Comparison of ENCODE assay signal across 8 mouse cellular contexts in genomic region chr1:74797459-74797858, GRCm38 (mm10). TPM values are rescaled to one million over a fixed set of nuclear protein-coding genes. Genes with fewer than 3 reads are reported as not detected.
A peak's percentile ranks its signal among the peaks of the same experiment; 100 is the strongest.
DNase-seq lines count a peak whose midpoint lies in the region; ATAC-seq and TF ChIP-seq lines count a peak whose summit lies in the region.

No protein-coding gene starts in this region.

- H3K27ac ChIP-seq in lung, embryonic 14.5 days (ENCODE audit: low read depth) = no peak overlapping the region
- H3K27ac ChIP-seq in forebrain, embryonic 10.5 days = no peak overlapping the region
- no peak overlapping the region for H3K27ac ChIP-seq in limb, embryonic 11.5 days (replicated peaks; ENCODE audit: low read depth, low read length)
- H3K27ac ChIP-seq in liver, embryonic 11.5 days (ENCODE audit: low read depth, low read length) = no peak overlapping the region

- no peak for TF ChIP-seq POLR2A in lung, adult 2 months (IDR thresholded peaks at IDR 0.05; ENCODE audit: borderline replicate concordance, extremely low read depth, low read depth, low read length)

- H3K4me2 ChIP-seq in lung, embryonic 14.5 days = no peak overlapping the region
- H3K4me2 ChIP-seq in limb, embryonic 11.5 days (ENCODE audit: low read depth, severe bottlenecking) = no peak overlapping the region
- H3K4me2 ChIP-seq in liver, embryonic 11.5 days = no peak overlapping the region

- no peak for TF ChIP-seq CTCF in lung, embryonic 14.5 days (IDR thresholded peaks at IDR 0.05; ENCODE audit: low read depth)
- TF ChIP-seq CTCF in lung, adult 2 months (IDR thresholded peaks at IDR 0.05; ENCODE audit: insufficient read depth, low read length) = no peak

- intact Hi-C loops in gastrocnemius, postnatal 36 days (cut with DNase I) = no loop called here

- no peak overlapping the region for H3K9ac ChIP-seq in lung, embryonic 14.5 days
- no peak overlapping the region for H3K9ac ChIP-seq in limb, embryonic 11.5 days (ENCODE audit: low read length)
- H3K9ac ChIP-seq in liver, embryonic 11.5 days (ENCODE audit: low read depth, low read length) = no peak overlapping the region

- no peaks in the 10 kb centered on the region for H3K9me3 ChIP-seq in lung, embryonic 14.5 days (ENCODE audit: low read depth, low read length)
- H3K9me3 ChIP-seq in forebrain, embryonic 10.5 days = no peaks in the 10 kb centered on the region
- no peaks in the 10 kb centered on the region for H3K9me3 ChIP-seq in limb, embryonic 11.5 days (ENCODE audit: control insufficient read depth, low read length)
- H3K9me3 ChIP-seq in liver, embryonic 11.5 days (ENCODE audit: control insufficient read depth, low read length) = no peaks in the 10 kb centered on the region

- peaks cover 98% of the 10 kb centered on the region for H3K27me3 ChIP-seq in lung, embryonic 14.5 days (ENCODE audit: insufficient read depth, low read length)
- H3K27me3 ChIP-seq in forebrain, embryonic 10.5 days (ENCODE audit: poor library complexity, severe bottlenecking) = peaks cover 100% of the 10 kb centered on the region
- peaks cover 81% of the 10 kb centered on the region for H3K27me3 ChIP-seq in limb, embryonic 11.5 days (ENCODE audit: control insufficient read depth, insufficient read depth, low read length)
- H3K27me3 ChIP-seq in liver, embryonic 11.5 days (replicated peaks; ENCODE audit: control insufficient read depth, insufficient read depth, low read length) = peaks cover 100% of the 10 kb centered on the region

- peak; percentile 76 for DNase-seq in lung, embryonic 14.5 days
- DNase-seq in lung, adult 2 months = no peak
- peak; percentile 34 for DNase-seq in forebrain, embryonic 10.5 days (ENCODE audit: extremely low spot score, low spot score)
- peak; percentile 73 for DNase-seq in limb, embryonic 11.5 days (ENCODE audit: low spot score)
- DNase-seq in retina, postnatal 1 day = peak; percentile 96
- DNase-seq in liver, embryonic 11.5 days (ENCODE audit: low spot score) = no peak
- DNase-seq in thymus, postnatal 14 days = no peak
- DNase-seq in gastrocnemius, postnatal 36 days = no peak

- no peaks in the 10 kb centered on the region for H3K36me3 ChIP-seq in lung, embryonic 14.5 days (ENCODE audit: insufficient read depth)
- no peaks in the 10 kb centered on the region for H3K36me3 ChIP-seq in forebrain, embryonic 10.5 days (replicated peaks)
- H3K36me3 ChIP-seq in limb, embryonic 11.5 days (ENCODE audit: control insufficient read depth, insufficient read depth, low read length) = no peaks in the 10 kb centered on the region
- H3K36me3 ChIP-seq in liver, embryonic 11.5 days (ENCODE audit: control insufficient read depth, insufficient read depth, low read length) = no peaks in the 10 kb centered on the region

- H3K4me3 ChIP-seq in lung, embryonic 14.5 days (ENCODE audit: low read depth, low read length) = no peak overlapping the region
- no peak overlapping the region for H3K4me3 ChIP-seq in lung, adult 2 months (replicated peaks; ENCODE audit: extremely low read depth, low read depth, low read length)
- H3K4me3 ChIP-seq in forebrain, embryonic 10.5 days = no peak overlapping the region
- H3K4me3 ChIP-seq in limb, embryonic 11.5 days (ENCODE audit: low read depth, low read length) = no peak overlapping the region
- H3K4me3 ChIP-seq in liver, embryonic 11.5 days (ENCODE audit: low read depth, low read length) = no peak overlapping the region

- ATAC-seq in lung, embryonic 14.5 days (ENCODE audit: insufficient read depth) = peak; percentile 75
- ATAC-seq in limb, embryonic 11.5 days (ENCODE audit: insufficient number of reproducible peaks, low FRiP score, low TSS enrichment, low read depth) = peak; percentile 15; the same call in 1 of the 2 replicates
- no peak for ATAC-seq in liver, embryonic 11.5 days (replicated peaks; ENCODE audit: low FRiP score)

- WGBS in lung, embryonic 14.5 days = 15% methylated on average over 5 of the region's 5 CpGs
- WGBS in lung, adult 2 months = 23% methylated on average over 5 of the region's 5 CpGs
- 3% methylated on average over 5 of the region's 5 CpGs for WGBS in forebrain, embryonic 10.5 days
- 7% methylated on average over 5 of the region's 5 CpGs for WGBS in limb, embryonic 11.5 days
- WGBS in liver, embryonic 11.5 days = 6% methylated on average over 5 of the region's 5 CpGs

- 0 out of 2 replicates have a peak, but pooled peaks cover 3% of the 10 kb centered on the region for H3K4me1 ChIP-seq in lung, embryonic 14.5 days (ENCODE audit: insufficient read depth)
- H3K4me1 ChIP-seq in lung, adult 2 months (ENCODE audit: control insufficient read depth, insufficient read depth, low read length) = no peaks in the 10 kb centered on the region
- H3K4me1 ChIP-seq in forebrain, embryonic 10.5 days = peaks cover 60% of the 10 kb centered on the region
- H3K4me1 ChIP-seq in limb, embryonic 11.5 days (ENCODE audit: control insufficient read depth, insufficient read depth, low read length) = peaks cover 24% of the 10 kb centered on the region
- H3K4me1 ChIP-seq in liver, embryonic 11.5 days (replicated peaks; ENCODE audit: control insufficient read depth, insufficient read depth, low read length) = peaks cover 4% of the 10 kb centered on the region; the same call in 1 of the 2 replicates

RNA-seq across cellular contexts. Expression of gene Wnt10a, which starts 6.1 kb away (rescaled TPM):
- polyA plus RNA-seq in lung, embryonic 14.5 days (2014; fragmentation: Nextera tagmentation; extraction: Ambion mirVana) = not detected in 2 replicates
- polyA plus RNA-seq in lung, adult 2 months (2012; rRNA removed) = 0.08 and 2.6 TPM in 2 replicates
- 0.65 and 0.92 TPM in 2 replicates for polyA plus RNA-seq in forebrain, embryonic 10.5 days (2016; fragmentation: Nextera tagmentation; extraction: Ambion mirVana)
- polyA plus RNA-seq in limb, embryonic 11.5 days (2014; fragmentation: Nextera tagmentation; extraction: Ambion mirVana) = 1.4 and 1.6 TPM in 2 replicates
- polyA plus RNA-seq in liver, embryonic 11.5 days (2014; fragmentation: Nextera tagmentation; extraction: Ambion mirVana) = 0.10 and 0.22 TPM in 2 replicates
- total RNA-seq in gastrocnemius, postnatal 36 days (2021) = not detected

RNA-seq across cellular contexts. Expression of gene Wnt6, which starts 25.8 kb away (rescaled TPM):
- polyA plus RNA-seq in lung, embryonic 14.5 days (2014; fragmentation: Nextera tagmentation; extraction: Ambion mirVana) = 0.53 and 0.57 TPM in 2 replicates
- 0.55 and 0.65 TPM in 2 replicates for polyA plus RNA-seq in lung, adult 2 months (2012; rRNA removed)
- 9.1 and 10.6 TPM in 2 replicates for polyA plus RNA-seq in forebrain, embryonic 10.5 days (2016; fragmentation: Nextera tagmentation; extraction: Ambion mirVana)
- 21.2 and 27.4 TPM in 2 replicates for polyA plus RNA-seq in limb, embryonic 11.5 days (2014; fragmentation: Nextera tagmentation; extraction: Ambion mirVana)
- 1.5 and 2.4 TPM in 2 replicates for polyA plus RNA-seq in liver, embryonic 11.5 days (2014; fragmentation: Nextera tagmentation; extraction: Ambion mirVana)
- under 1 TPM; 0.20 to 0.32 TPM for total RNA-seq in gastrocnemius, postnatal 36 days (2021)

RNA-seq across cellular contexts. Expression of gene Prkag3, which starts 48.4 kb away (rescaled TPM):
- 0.12 and 0.29 TPM in 2 replicates for polyA plus RNA-seq in lung, embryonic 14.5 days (2014; fragmentation: Nextera tagmentation; extraction: Ambion mirVana)
- polyA plus RNA-seq in lung, adult 2 months (2012; rRNA removed) = 5.9 and 11.4 TPM in 2 replicates
- polyA plus RNA-seq in forebrain, embryonic 10.5 days (2016; fragmentation: Nextera tagmentation; extraction: Ambion mirVana) = 0.20 TPM in 1 of 2 replicates, not detected in the other
- polyA plus RNA-seq in limb, embryonic 11.5 days (2014; fragmentation: Nextera tagmentation; extraction: Ambion mirVana) = not detected in 2 replicates
- polyA plus RNA-seq in liver, embryonic 11.5 days (2014; fragmentation: Nextera tagmentation; extraction: Ambion mirVana) = not detected in 2 replicates
- 10 to 100 TPM; 63.9 to 90.3 TPM for total RNA-seq in gastrocnemius, postnatal 36 days (2021)

RNA-seq across cellular contexts. Expression of gene Cdk5r2, which starts 57.3 kb away (rescaled TPM):
- not detected in 2 replicates for polyA plus RNA-seq in lung, embryonic 14.5 days (2014; fragmentation: Nextera tagmentation; extraction: Ambion mirVana)
- 0.08 and 0.09 TPM in 2 replicates for polyA plus RNA-seq in lung, adult 2 months (2012; rRNA removed)
- polyA plus RNA-seq in forebrain, embryonic 10.5 days (2016; fragmentation: Nextera tagmentation; extraction: Ambion mirVana) = 0.22 and 0.25 TPM in 2 replicates
- polyA plus RNA-seq in limb, embryonic 11.5 days (2014; fragmentation: Nextera tagmentation; extraction: Ambion mirVana) = not detected in 2 replicates
- 0.35 and 0.36 TPM in 2 replicates for polyA plus RNA-seq in liver, embryonic 11.5 days (2014; fragmentation: Nextera tagmentation; extraction: Ambion mirVana)
- not detected for total RNA-seq in gastrocnemius, postnatal 36 days (2021)

Comparison
In these comparisons a context has a peak if more than half of its experiments do, and no peak if none do; other contexts are left out.
1. DNase-seq: peak in lung, embryonic 14.5 days (single experiment), forebrain, embryonic 10.5 days (single experiment), limb, embryonic 11.5 days (single experiment) and retina, postnatal 1 day (single experiment); none in lung, adult 2 months (single experiment), liver, embryonic 11.5 days (single experiment), thymus, postnatal 14 days (single experiment) and gastrocnemius, postnatal 36 days (0 of 2).